Mouse (Mus musculus) hindbrain, embryonic 14.5 days (tissue): ENCODE results near the gene Pik3r3. TPM values are rescaled to one million over a fixed set of nuclear protein-coding genes. Genes with fewer than 3 reads are reported as not detected.
A peak's percentile ranks its signal among the peaks of the same experiment; 100 is the strongest.

ENCODE experiments used
- ATAC-seq: fragments of 200-750 bp; cut with Nextera tagmentation; 2 replicates; pipeline ENCODE4 v1.8.0; 2017; ENCODE audit warnings: moderate number of reproducible peaks, mild to moderate bottlenecking, moderate TSS enrichment, moderate library complexity; ENCODE audit not compliant: low FRiP score
- DNase-seq: peaks from one replicate; pipeline ENCODE4 v3.0.0-alpha.2; 2015; ENCODE audit warnings: low spot score
- H3K27ac ChIP-seq: fragments of 300-500 bp; sonication (generic); 2 replicates; pipeline ENCODE4 v1.5.1; 2014; ENCODE audit warnings: mild to moderate bottlenecking, moderate library complexity
- H3K27me3 ChIP-seq: fragments of 300-500 bp; sonication (generic); 2 replicates; pipeline ENCODE4 v1.6.1; 2014; ENCODE audit warnings: mild to moderate bottlenecking, low read length, mixed read lengths; ENCODE audit not compliant: control insufficient read depth, insufficient read depth
- H3K36me3 ChIP-seq: fragments of 300-500 bp; sonication (generic); replicated peaks from 2 replicates; pipeline ENCODE4 v1.6.1; 2014; ENCODE audit not compliant: control insufficient read depth, insufficient read depth
- H3K4me1 ChIP-seq: fragments of 300-500 bp; sonication (generic); replicated peaks from 2 replicates; pipeline ENCODE4 v1.6.1; 2014; ENCODE audit warnings: antibody characterized with exemption, low read length, mixed read lengths; ENCODE audit not compliant: control insufficient read depth, insufficient read depth
- H3K4me2 ChIP-seq: fragments of 300-500 bp; sonication (generic); replicated peaks from 2 replicates; pipeline ENCODE4 v1.6.1; 2014; ENCODE audit warnings: mild to moderate bottlenecking, moderate library complexity
- H3K4me3 ChIP-seq: fragments of 300-500 bp; sonication (generic); replicated peaks from 2 replicates; pipeline ENCODE4 v1.5.1; 2014; ENCODE audit warnings: mild to moderate bottlenecking, low read length
- H3K9ac ChIP-seq: fragments of 300-500 bp; sonication (generic); 2 replicates; pipeline ENCODE4 v1.6.1; 2014
- H3K9me3 ChIP-seq: fragments of 300-500 bp; sonication (generic); 2 replicates; pipeline ENCODE4 v1.6.1; 2016; ENCODE audit warnings: low read length; ENCODE audit not compliant: control insufficient read depth
- WGBS: fragments of 180-500 bp; shearing (Covaris S2); extraction: QIAGEN DNeasy Blood & Tissue Kit; methylation state at CpG from one replicate; pipeline ENCODE4 v1.1.7; 2014; 5-methylcytosine and 5-hydroxymethylcytosine counted together
- polyA plus RNA-seq: library from polyadenylated mRNA; unstranded; fragments of >200 nt; fragmentation: Nextera tagmentation; extraction: Ambion mirVana; gene quantifications from 2 replicates; pipeline ENCODE4 v1.2.1, GENCODE M21; 2014

Gene Pik3r3
- polyA plus RNA-seq, 1 experiment from 2014 or later, result 69.0 TPM

DNA sequence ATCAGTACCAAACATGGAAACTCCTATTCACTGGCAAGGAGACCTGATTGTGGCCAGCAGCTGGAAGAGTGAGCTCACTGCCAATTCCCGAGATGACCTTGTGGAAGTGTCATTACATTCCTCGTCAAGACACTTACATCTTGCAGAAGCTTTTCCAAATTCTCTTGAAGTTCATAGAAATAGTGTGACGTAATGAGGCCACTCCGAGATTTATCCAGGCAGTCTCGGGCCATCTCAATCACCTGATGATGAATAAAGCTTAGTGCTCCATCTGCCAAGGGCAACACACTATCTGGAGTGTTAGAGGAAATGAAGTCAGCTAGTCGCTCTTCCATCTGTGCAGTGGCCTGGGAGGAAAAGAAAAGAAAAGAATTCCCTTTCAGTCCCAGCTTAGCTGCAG is 100.7 kb downstream of the Pik3r3 start:
- H3K9me3 ChIP-seq, result no peaks in the 10 kb centered on the region
- no peak overlapping the region for H3K4me2 ChIP-seq
- no peak overlapping the region for H3K4me3 ChIP-seq
- DNase-seq (no peak), ATAC-seq (no peak)
- H3K27ac ChIP-seq, result no peak overlapping the region
- peaks cover 93% of the 10 kb centered on the region for H3K36me3 ChIP-seq
- 93% methylated on average over 6 of the region's 6 CpGs for WGBS
- H3K27me3 ChIP-seq, result no peaks in the 10 kb centered on the region
- H3K9ac ChIP-seq, result no peak overlapping the region
- H3K4me1 ChIP-seq, result no peaks in the 10 kb centered on the region

DNA sequence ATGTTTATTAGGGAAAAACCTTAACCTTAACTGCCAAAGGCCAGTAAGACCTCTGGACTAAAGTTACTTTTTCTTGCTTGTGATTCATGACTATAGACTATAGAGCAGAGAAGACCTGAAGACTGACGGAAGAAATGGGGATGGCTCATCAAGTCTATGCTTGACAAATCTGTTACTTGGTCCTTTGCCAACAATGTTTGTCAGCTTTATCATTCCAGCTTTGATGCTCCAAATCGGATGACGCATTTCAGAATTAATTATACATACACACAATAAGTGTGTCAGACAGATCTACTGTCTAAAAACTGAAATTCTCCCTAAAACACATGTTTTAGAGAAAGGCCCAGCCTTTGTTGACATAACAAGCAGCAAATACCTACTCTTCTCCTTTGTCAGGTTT is 107.8 kb downstream of the Pik3r3 start:
- WGBS, result 89% methylated on average over 3 of the region's 3 CpGs
- Histone ChIP-seq H3K4me3 (no peak overlapping the region), H3K36me3 (peaks cover 52% of the 10 kb centered on the region)

DNA sequence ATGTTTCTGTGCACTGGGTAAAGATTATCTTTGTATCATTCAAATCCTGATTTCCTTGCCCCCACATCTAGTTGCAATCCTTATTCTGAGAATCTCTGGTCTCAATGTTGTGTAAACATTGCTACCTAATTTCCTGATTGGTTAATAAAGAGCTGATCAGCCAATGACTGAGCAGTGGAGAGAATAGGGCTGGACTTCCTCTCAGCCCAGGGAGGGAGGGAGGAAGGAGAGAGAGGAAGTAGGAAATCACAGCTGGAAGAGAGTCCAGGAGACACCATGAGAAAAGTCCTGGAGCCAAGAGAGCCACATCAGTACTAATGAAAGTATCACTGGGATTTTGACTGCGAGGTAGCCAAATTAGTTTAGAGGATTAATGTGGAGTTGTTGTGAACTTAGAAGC is 114.9 kb downstream of the Pik3r3 start:
- no peaks in the 10 kb centered on the region for H3K27me3 ChIP-seq
- H3K4me2 ChIP-seq, result no peak overlapping the region
- ATAC-seq (no peak), DNase-seq (no peak)
- H3K27ac ChIP-seq, result no peak overlapping the region
- no peaks in the 10 kb centered on the region for H3K4me1 ChIP-seq
- WGBS, result 88% methylated on average over 1 of the region's 1 CpGs
- H3K4me3 ChIP-seq, result no peak overlapping the region
- no peaks in the 10 kb centered on the region; the same call in 1 of the 2 replicates for H3K36me3 ChIP-seq
- H3K9ac ChIP-seq, result no peak overlapping the region
- no peaks in the 10 kb centered on the region for H3K9me3 ChIP-seq

More for the DNA sequence above, 107.8 kb downstream of the Pik3r3 start:
- no peak for DNase-seq
- ATAC-seq, result no peak
- Histone ChIP-seq H3K9ac (no peak overlapping the region), H3K4me1 (no peaks in the 10 kb centered on the region), H3K27ac (no peak overlapping the region), H3K27me3 (no peaks in the 10 kb centered on the region), H3K9me3 (no peaks in the 10 kb centered on the region), H3K4me2 (no peak overlapping the region)

DNA sequence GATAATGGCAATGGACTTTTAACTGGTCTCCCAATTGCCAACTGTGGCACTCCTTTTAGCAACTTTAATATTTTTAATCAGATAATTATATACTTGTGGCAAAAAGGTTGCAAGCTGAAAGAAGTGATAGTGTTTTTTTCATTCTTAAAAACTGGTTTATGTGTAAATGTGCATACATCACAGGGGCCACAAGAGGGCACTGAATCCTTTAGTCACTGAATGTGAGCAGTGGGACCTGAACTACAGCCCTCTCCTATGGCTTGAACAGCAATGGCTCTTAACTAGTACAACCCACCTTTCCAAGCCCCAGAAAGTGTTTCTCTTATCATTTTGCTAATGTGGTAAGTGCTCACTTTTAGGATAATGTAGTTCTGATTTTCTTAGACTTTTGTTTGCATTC is 120.7 kb downstream of the Pik3r3 start:
- H3K9ac ChIP-seq, result no peak overlapping the region
- no peak overlapping the region for H3K27ac ChIP-seq
- no peaks in the 10 kb centered on the region for H3K9me3 ChIP-seq
- ATAC-seq, result no peak
- peak; percentile 77 for DNase-seq
- no peak overlapping the region for H3K4me3 ChIP-seq
- no peaks in the 10 kb centered on the region for H3K36me3 ChIP-seq
- H3K27me3 ChIP-seq, result no peaks in the 10 kb centered on the region
- H3K4me2 ChIP-seq, result no peak overlapping the region
- H3K4me1 ChIP-seq, result no peaks in the 10 kb centered on the region

DNA sequence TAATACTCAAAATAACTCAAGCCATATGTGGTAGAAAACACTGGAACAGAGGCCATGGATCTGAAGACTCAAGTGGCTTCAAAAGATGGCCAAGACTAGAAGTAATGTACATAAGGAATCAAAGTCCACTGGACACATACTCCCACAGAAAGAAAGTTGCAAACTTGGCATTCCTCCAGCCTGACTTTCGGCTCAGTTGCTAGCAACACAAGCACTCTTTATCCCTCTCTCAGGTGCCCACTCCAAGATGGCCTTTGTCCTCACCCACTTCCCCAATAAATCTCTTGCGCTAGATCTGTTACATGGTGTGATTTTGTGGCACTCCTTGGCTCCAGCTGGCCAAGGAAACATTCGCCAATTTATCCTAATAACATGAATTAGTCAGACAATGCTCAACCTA is 131.1 kb downstream of the Pik3r3 start:
- Histone ChIP-seq H3K9me3 (no peaks in the 10 kb centered on the region), H3K27me3 (no peaks in the 10 kb centered on the region), H3K9ac (no peak overlapping the region), H3K4me2 (no peak overlapping the region), H3K4me3 (no peak overlapping the region), H3K4me1 (no peaks in the 10 kb centered on the region), H3K27ac (no peak overlapping the region), H3K36me3 (peaks cover 9% of the 10 kb centered on the region)
- ATAC-seq (no peak), DNase-seq (no peak)
- 79% methylated on average over 3 of the region's 3 CpGs for WGBS

Other genes with a start within 250 kb of the Pik3r3 start
- gene Faah, start 203.7 kb upstream of the Pik3r3 start, polyA plus RNA-seq, result 18.0 and 18.5 TPM in 2 replicates
- 10.4 and 11.5 TPM in 2 replicates for gene Nsun4, start 167.7 kb upstream of the Pik3r3 start, polyA plus RNA-seq
- gene Uqcrh, start 146.5 kb upstream of the Pik3r3 start, polyA plus RNA-seq, result 438 and 513 TPM in 2 replicates
- 75.9 and 79.7 TPM in 2 replicates for gene Lrrc41, start 146.3 kb upstream of the Pik3r3 start, polyA plus RNA-seq
- gene Rad54l, start 97.9 kb upstream of the Pik3r3 start, polyA plus RNA-seq, result 7.0 and 7.2 TPM in 2 replicates
- 72.1 and 73.8 TPM in 2 replicates for gene Pomgnt1, start 97.8 kb upstream of the Pik3r3 start, polyA plus RNA-seq
- 2.7 and 3.2 TPM in 2 replicates for gene Lurap1, start 70.3 kb upstream of the Pik3r3 start, polyA plus RNA-seq
- 0.21 TPM in 2 replicates for gene Tspan1, start 54.0 kb upstream of the Pik3r3 start, polyA plus RNA-seq
- not detected in 2 replicates for gene 1700042G07Rik, start 48.2 kb upstream of the Pik3r3 start, polyA plus RNA-seq
- gene Gm49337, start 48.2 kb upstream of the Pik3r3 start, polyA plus RNA-seq, result not detected in 2 replicates
- gene Mast2, start 242.6 kb downstream of the Pik3r3 start, polyA plus RNA-seq, result 60.0 and 68.7 TPM in 2 replicates